Mouse (Mus musculus): Measurements from ENCODE around the gene 4921524J17Rik.

GRCm38 (mm10) chr8:85372465-85372839 is 60.2 kb downstream of the 4921524J17Rik start:
- TF ChIP-seq CTCF (IDR thresholded peaks at IDR 0.05) (no peak), EP300 (IDR thresholded peaks at IDR 0.05; ENCODE audit: insufficient read depth, low read depth, low read length) (no peak)
